Mouse (Mus musculus) heart, embryonic 12.5 days (tissue): ENCODE measurements at regions not wholly inside any gene's neighbourhood (a gene's known extent, or its start where the extent isn't known, plus 50 kb on each side); places are given as distances from the start of the nearest gene placed in this dataset.

Experiments
- ATAC-seq: fragments of 200-750 bp; cut with Nextera tagmentation; 2 replicates; pipeline ENCODE4 v1.8.0; 2017; ENCODE audit warnings: moderate TSS enrichment, moderate library complexity; ENCODE audit not compliant: insufficient number of reproducible peaks, low FRiP score
- H3K27ac ChIP-seq: fragments of 300-500 bp; sonication (generic); 2 replicates; pipeline ENCODE4 v1.5.1; 2016; ENCODE audit warnings: mild to moderate bottlenecking, moderate library complexity; ENCODE audit not compliant: poor library complexity, severe bottlenecking
- H3K27me3 ChIP-seq: fragments of 300-500 bp; sonication (generic); replicated peaks from 2 replicates; pipeline ENCODE4 v1.6.1; 2016; ENCODE audit warnings: mild to moderate bottlenecking, moderate library complexity
- H3K36me3 ChIP-seq: fragments of 300-500 bp; sonication (generic); 2 replicates; pipeline ENCODE4 v1.6.1; 2016; ENCODE audit warnings: mild to moderate bottlenecking, moderate library complexity
- H3K4me1 ChIP-seq: fragments of 300-500 bp; sonication (generic); replicated peaks from 2 replicates; pipeline ENCODE4 v1.6.1; 2016; ENCODE audit warnings: mild to moderate bottlenecking
- H3K4me2 ChIP-seq: fragments of 300-500 bp; sonication (generic); 2 replicates; pipeline ENCODE4 v1.6.1; 2016; ENCODE audit warnings: mild to moderate bottlenecking, moderate library complexity
- H3K4me3 ChIP-seq: fragments of 300-500 bp; sonication (generic); 2 replicates; pipeline ENCODE4 v1.5.1; 2016; ENCODE audit warnings: mild to moderate bottlenecking
- H3K9ac ChIP-seq: fragments of 300-500 bp; sonication (generic); 2 replicates; pipeline ENCODE4 v1.6.1; 2016; ENCODE audit warnings: mild to moderate bottlenecking, moderate library complexity
- H3K9me3 ChIP-seq: fragments of 300-500 bp; sonication (generic); replicated peaks from 2 replicates; pipeline ENCODE4 v1.6.1; 2016; ENCODE audit warnings: mild to moderate bottlenecking, moderate library complexity
- WGBS: fragments of 180-500 bp; shearing (Covaris S2); methylation state at CpG from one replicate; pipeline ENCODE4 v1.1.7; 2016; 5-methylcytosine and 5-hydroxymethylcytosine counted together

DNA sequence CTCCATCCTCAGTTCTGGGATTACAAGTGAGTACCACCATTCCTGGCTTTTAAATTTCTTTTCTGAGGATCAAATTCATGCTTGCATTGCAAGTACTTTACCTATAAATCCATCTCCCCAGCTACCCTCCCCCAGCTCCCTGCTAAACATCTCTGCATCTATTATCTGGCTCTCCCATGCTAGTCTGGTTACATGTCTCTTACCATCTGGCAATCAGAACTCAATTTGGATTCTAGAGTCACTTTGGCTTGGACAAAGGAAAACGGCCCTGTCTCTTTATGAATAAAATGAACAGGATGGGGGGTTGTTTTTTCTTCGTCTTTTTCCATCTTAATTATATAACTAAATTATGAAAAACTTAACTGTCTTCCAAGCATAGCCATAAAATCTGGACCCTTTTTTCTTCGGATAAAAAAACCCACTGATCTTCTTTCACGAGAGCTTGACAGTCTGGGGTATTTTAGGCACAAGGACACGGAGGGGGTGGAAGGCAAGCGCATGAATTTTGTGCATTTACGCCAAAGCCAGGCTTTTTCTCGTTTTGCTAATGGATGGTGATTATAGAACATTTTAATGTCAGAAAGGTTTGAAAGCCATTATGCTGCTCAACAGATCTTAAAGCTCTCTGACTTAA lies 151.6 kb downstream of the Cmpk2 start:
- no peaks in the 10 kb centered on the region for H3K4me1 ChIP-seq
- no peak for ATAC-seq

DNA sequence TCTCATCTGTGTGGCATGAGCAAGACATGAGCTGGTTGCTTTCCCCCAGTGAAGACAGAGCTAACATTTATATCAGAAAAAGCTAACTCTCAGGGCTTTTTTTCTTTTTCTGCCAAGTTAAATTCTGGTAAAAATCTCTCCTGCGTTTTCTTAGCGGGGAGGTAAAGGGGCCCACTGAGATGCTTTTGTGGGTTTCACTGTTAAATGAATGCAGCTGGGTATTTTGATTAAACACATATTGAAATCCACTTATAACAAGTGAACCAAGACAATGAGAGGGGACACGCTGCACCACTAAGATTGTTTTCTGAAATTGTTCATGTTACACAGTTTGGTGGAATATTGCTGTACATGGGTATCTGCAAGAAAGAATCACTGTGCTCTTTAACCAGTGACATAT lies 149.0 kb downstream of the Cmpk2 start:
- WGBS, result 84% methylated on average over 3 of the region's 3 CpGs
- Histone ChIP-seq H3K9me3 (no peaks in the 10 kb centered on the region), H3K9ac (no peak overlapping the region), H3K36me3 (no peaks in the 10 kb centered on the region), H3K4me3 (no peak overlapping the region), H3K27ac (no peak overlapping the region), H3K4me1 (peaks cover 4% of the 10 kb centered on the region), H3K27me3 (no peaks in the 10 kb centered on the region), H3K4me2 (no peak overlapping the region)
- ATAC-seq, result no peak

More for the DNA sequence above, 151.6 kb downstream of the Cmpk2 start:
- Histone ChIP-seq H3K36me3 (no peaks in the 10 kb centered on the region), H3K27me3 (no peaks in the 10 kb centered on the region), H3K4me2 (no peak overlapping the region), H3K4me3 (no peak overlapping the region), H3K27ac (no peak overlapping the region), H3K9me3 (no peaks in the 10 kb centered on the region), H3K9ac (no peak overlapping the region)
- WGBS, result 70% methylated on average over 8 of the region's 8 CpGs

DNA sequence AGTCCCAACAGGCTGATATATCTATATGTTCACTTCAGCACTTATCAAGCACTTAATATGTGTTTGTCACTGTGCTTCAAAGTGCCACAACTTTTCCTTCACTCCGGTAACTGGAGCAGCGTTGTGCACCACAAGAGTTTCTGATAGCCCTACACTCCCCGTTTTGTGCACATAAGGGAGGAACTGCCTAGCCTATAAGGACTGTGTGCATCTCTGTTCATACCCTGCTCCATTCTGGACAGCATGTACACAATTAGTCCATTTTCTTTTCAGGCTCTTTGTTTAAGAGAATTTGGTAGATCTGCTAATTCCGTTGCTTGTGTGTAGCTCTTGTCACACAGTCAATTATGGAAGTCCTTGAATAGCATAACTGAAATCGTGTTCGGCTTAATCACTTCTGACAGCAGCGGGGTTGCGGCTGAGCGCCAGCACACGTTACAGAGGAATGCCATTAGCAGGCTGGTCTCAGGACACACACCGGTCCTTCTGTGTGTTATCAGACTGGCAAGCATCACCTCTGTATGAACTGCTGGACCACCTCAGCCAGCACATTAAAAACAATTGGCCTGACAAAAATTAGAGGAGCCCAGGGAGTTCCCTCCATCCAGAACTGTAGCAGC lies 144.2 kb downstream of the Cmpk2 start:
- no peak overlapping the region for H3K9ac ChIP-seq
- H3K27me3 ChIP-seq, result no peaks in the 10 kb centered on the region
- H3K4me1 ChIP-seq, result peaks cover 4% of the 10 kb centered on the region
- no peak for ATAC-seq
- no peak overlapping the region for H3K27ac ChIP-seq
- WGBS, result 54% methylated on average over 11 of the region's 11 CpGs
- no peaks in the 10 kb centered on the region for H3K9me3 ChIP-seq
- H3K36me3 ChIP-seq, result no peaks in the 10 kb centered on the region
- no peak overlapping the region for H3K4me3 ChIP-seq
- H3K4me2 ChIP-seq, result peak overlapping the region; percentile 16; the same call in 1 of the 2 replicates

DNA sequence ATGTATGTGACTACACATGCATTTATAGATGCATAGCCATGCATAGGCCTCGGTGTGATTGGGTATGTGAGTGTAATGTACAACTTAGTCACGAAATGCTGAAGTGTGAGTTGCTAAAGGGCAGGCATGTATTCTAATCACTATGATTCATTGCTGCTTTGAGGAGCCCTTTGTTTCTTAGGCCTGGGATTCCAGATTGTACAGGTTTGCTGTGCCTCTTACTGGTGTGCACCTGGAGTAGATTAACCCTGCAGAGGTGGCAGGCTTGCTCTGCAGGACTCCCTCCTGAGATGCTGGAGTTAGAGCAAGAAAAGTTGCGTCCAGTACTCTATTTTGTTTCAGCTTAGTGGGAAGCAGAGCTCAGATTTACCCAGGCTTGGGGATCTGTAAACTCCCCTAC lies 141.1 kb downstream of the Cmpk2 start:
- Histone ChIP-seq H3K9ac (no peak overlapping the region), H3K4me1 (peaks cover 4% of the 10 kb centered on the region), H3K4me3 (no peak overlapping the region), H3K27ac (no peak overlapping the region), H3K36me3 (no peaks in the 10 kb centered on the region), H3K4me2 (no peak overlapping the region), H3K27me3 (no peaks in the 10 kb centered on the region), H3K9me3 (no peaks in the 10 kb centered on the region)
- ATAC-seq, result no peak
- 73% methylated on average over 3 of the region's 3 CpGs for WGBS

DNA sequence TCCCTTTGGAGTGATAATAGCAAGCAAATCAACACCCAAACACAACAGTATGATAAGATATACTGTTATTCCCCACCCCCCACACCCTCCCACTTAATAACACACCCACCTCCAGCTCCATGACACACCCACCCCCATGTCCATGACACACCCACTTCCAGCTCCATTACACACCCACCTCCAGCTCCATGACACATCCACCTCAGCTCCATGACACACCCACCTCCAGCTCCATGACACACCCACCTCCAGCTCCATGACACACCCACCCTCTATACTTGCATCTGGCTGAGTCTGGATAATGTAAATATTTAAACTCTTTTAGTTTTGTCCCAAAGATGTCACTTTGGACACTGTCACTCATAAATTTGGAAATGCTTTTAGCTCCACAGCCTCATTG lies 129.5 kb downstream of the Cmpk2 start:
- no peak overlapping the region for H3K9ac ChIP-seq
- H3K36me3 ChIP-seq, result no peaks in the 10 kb centered on the region
- ATAC-seq, result no peak
- no peak overlapping the region for H3K4me2 ChIP-seq
- no peaks in the 10 kb centered on the region for H3K9me3 ChIP-seq
- no peak overlapping the region for H3K27ac ChIP-seq
- H3K4me3 ChIP-seq, result no peak overlapping the region
- H3K4me1 ChIP-seq, result no peaks in the 10 kb centered on the region
- no peaks in the 10 kb centered on the region for H3K27me3 ChIP-seq

DNA sequence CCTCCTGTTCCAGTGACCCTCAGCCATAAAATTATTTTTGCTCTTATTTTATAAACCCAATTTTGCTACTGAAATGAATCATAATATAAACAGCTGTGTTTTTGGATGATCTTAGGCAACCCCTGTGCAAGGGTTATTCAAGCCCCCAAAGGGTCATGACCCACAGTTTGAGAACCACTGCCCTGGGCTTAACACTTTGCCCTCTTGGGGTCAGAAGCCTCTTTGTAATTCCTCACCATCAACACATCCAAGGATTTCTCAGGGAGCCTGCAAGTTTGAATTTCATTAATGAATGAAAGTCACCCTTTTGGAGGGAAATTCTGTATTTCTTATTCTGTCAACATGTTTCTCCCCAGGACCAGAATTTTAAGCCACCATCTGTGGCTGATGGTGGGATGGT lies 123.1 kb downstream of the Cmpk2 start:
- H3K4me1 ChIP-seq, result no peaks in the 10 kb centered on the region
- no peak overlapping the region for H3K4me3 ChIP-seq
- no peak overlapping the region for H3K27ac ChIP-seq
- ATAC-seq, result no peak
- no peak overlapping the region for H3K4me2 ChIP-seq
- H3K9me3 ChIP-seq, result no peaks in the 10 kb centered on the region
- H3K27me3 ChIP-seq, result no peaks in the 10 kb centered on the region
- H3K36me3 ChIP-seq, result no peaks in the 10 kb centered on the region
- H3K9ac ChIP-seq, result no peak overlapping the region

DNA sequence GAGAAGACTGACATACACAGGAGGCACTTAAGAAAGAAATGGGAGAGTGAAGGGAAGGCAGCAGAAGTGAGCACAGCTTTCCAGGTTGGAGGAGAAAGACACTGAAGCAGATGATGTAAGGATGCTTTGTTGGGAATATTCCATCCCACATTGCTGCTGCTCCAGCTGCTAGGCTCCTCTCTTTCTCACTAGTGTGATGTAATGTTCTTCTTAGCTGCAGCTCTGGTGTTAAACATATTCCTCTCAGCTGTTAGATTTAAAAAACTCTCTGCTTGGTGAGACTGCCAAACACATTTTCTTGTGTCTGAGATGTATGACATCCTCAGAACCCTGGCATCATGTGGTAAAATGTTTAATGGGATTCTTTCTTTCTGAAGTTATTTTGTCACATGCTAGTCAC lies 120.1 kb downstream of the Cmpk2 start:
- no peaks in the 10 kb centered on the region for H3K36me3 ChIP-seq
- H3K9ac ChIP-seq, result no peak overlapping the region
- no peaks in the 10 kb centered on the region for H3K27me3 ChIP-seq
- H3K4me2 ChIP-seq, result no peak overlapping the region
- H3K27ac ChIP-seq, result no peak overlapping the region
- ATAC-seq, result no peak
- H3K4me1 ChIP-seq, result no peaks in the 10 kb centered on the region
- H3K9me3 ChIP-seq, result no peaks in the 10 kb centered on the region
- no peak overlapping the region for H3K4me3 ChIP-seq

DNA sequence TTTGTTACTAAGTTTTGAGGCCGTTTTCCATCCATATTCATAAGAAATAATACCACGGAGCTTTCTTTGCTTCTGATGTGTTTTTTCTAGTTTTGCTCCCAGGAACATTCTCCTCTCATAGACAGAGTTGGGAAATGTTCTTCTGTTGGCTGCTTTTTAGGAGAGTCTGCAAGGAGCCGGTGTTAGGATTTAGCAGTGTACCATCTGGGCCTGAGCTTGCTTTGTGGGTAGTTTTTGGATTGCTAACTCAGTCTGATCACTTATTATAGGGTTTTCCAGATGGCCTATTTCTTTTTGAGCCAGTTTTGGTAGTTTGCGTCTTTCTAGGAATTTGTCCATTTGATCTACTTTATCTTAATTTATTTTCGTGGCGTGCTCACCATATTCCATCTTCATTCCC lies 108.4 kb downstream of the Cmpk2 start:
- H3K9me3 ChIP-seq, result no peaks in the 10 kb centered on the region
- H3K27me3 ChIP-seq, result no peaks in the 10 kb centered on the region
- H3K4me3 ChIP-seq, result no peak overlapping the region
- 83% methylated on average over 6 of the region's 6 CpGs for WGBS
- no peak overlapping the region for H3K9ac ChIP-seq
- no peaks in the 10 kb centered on the region for H3K4me1 ChIP-seq
- no peak overlapping the region for H3K27ac ChIP-seq
- no peak overlapping the region for H3K4me2 ChIP-seq
- H3K36me3 ChIP-seq, result no peaks in the 10 kb centered on the region
- ATAC-seq, result no peak

DNA sequence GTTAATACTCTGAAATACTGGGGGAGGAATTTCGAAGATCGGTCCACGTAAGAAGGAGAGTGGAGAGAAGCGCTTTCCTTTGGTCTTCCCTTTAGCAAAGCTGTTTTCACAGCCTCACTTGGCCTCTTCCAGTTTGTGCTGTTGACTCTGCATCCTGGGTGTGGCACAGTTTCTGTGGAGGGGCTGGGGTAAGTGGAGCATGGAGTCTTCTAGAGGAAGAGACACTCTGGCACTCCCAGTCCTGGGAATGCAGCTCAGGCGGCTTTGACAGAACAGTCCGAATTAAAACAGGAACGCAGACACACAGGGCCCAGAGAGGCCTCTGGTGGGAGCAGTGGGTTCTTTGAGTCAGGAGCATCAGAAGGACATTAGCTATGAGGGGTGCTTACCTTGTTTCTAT lies 102.6 kb downstream of the Cmpk2 start:
- no peak overlapping the region for H3K4me2 ChIP-seq
- no peak overlapping the region for H3K9ac ChIP-seq
- no peaks in the 10 kb centered on the region for H3K4me1 ChIP-seq
- H3K9me3 ChIP-seq, result no peaks in the 10 kb centered on the region
- whole genome bisulfite sequencing, result 70% methylated on average over 7 of the region's 7 CpGs
- H3K36me3 ChIP-seq, result no peaks in the 10 kb centered on the region
- H3K4me3 ChIP-seq, result no peak overlapping the region
- ATAC-seq, result no peak
- H3K27ac ChIP-seq, result no peak overlapping the region
- H3K27me3 ChIP-seq, result no peaks in the 10 kb centered on the region

DNA sequence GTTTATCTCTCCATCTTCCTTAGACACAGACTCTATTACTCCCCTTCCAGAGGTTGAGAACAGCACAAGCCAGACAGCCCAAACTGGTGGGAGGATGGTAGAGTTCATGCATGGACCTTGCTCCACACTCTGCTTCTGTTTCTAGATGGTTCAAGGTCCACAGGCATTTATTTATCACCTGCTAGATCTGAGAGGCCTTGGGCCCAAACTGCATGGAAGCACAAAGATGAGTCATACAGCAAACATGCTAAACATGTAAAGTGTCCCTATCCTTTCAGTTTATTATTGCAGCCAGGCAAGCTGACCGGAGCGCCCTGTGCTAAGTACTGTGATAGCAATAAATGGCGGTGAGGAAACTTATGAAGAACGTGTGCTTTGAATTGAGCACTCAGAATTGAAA lies 98.4 kb downstream of the Cmpk2 start:
- Histone ChIP-seq H3K9ac (no peak overlapping the region), H3K27me3 (no peaks in the 10 kb centered on the region), H3K4me1 (0 out of 2 replicates have a peak, but pooled peaks cover 6% of the 10 kb centered on the region), H3K9me3 (no peaks in the 10 kb centered on the region), H3K4me3 (no peak overlapping the region), H3K36me3 (no peaks in the 10 kb centered on the region), H3K4me2 (no peak overlapping the region), H3K27ac (no peak overlapping the region)
- ATAC-seq, result no peak
- 61% methylated on average over 4 of the region's 4 CpGs for WGBS

DNA sequence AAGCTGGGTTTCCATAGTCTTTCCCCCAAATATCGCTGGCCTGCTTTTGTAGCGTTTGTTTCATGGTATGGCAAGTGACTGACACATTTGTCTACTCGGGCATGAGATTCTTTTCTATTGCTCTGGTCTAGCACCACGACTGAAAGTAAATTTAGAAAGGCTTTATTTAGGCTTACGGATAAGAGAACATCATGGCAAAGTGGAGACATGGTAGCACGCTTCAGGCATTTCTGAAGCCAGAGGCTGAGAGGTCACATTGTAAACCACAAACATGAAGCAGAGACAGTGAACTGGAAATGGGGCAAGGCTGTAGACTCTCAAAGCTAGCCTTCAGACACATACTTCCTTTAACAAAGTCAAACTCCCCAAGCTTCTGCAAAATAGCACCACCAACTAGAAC lies 93.9 kb downstream of the Cmpk2 start:
- no peak overlapping the region for H3K9ac ChIP-seq
- H3K36me3 ChIP-seq, result no peaks in the 10 kb centered on the region
- ATAC-seq, result no peak
- 57% methylated on average over 6 of the region's 6 CpGs for WGBS
- H3K27ac ChIP-seq, result no peak overlapping the region
- H3K4me3 ChIP-seq, result no peak overlapping the region
- no peaks in the 10 kb centered on the region for H3K9me3 ChIP-seq
- H3K4me1 ChIP-seq, result peaks cover 8% of the 10 kb centered on the region; the same call in 1 of the 2 replicates
- H3K4me2 ChIP-seq, result no peak overlapping the region
- H3K27me3 ChIP-seq, result no peaks in the 10 kb centered on the region

DNA sequence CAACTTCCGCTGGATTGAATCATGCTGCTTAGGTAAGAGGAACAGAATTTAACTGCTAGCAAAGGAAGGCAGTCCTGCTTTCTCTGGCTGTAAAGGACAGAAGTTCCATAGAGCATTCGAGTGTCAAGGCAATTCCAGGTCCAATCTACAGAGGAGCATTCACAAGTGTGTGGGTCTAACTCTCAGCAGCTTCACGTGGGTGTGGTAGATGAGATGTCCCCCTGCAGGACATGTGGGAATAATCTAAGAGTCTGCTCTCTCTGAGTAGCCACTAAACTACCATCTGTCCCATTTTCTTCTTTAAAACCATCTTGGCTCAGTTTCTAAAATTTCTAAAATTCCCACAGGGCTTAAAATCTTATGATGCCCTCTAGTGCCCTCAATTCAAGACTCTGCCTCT lies 90.6 kb downstream of the Cmpk2 start:
- Histone ChIP-seq H3K9ac (no peak overlapping the region), H3K27me3 (no peaks in the 10 kb centered on the region), H3K27ac (no peak overlapping the region), H3K4me2 (no peak overlapping the region), H3K9me3 (no peaks in the 10 kb centered on the region), H3K4me3 (no peak overlapping the region), H3K36me3 (no peaks in the 10 kb centered on the region), H3K4me1 (peaks cover 17% of the 10 kb centered on the region)
- no peak for ATAC-seq
- WGBS, result 72% methylated on average over 3 of the region's 3 CpGs
